Mouse (Mus musculus): ENCODE measurements around the gene Rbm46.

The Rbm46 gene

GRCm38 (mm10) chr3:82876372-82876739, at the start of gene Rbm46:
Gene Rbm46, minus strand, starts transcription at chr3:82876483.
- in situ Hi-C loops (cut with MboI, MseI) = no loop called here

DNA sequence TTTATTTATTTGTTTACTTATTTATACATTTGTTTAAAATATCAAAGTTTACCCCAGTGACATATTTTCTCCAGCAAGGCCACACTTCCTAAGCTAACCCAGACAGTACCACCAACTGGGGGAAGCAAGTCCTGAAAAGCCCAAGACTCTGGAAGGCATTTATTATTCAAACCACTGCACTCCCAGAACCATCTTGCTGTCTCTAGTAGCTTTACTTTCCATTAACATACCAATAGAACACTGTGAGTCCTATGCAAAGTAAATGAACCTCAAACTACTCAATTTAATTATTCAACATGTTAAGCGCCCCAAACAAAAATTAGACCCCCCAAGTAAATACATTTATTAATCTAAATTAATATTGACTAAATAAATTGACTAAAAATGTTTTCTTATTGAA, 39.3 kb upstream of the Rbm46 start:
- in situ Hi-C loops (cut with MboI, MseI) = no loop called here

DNA sequence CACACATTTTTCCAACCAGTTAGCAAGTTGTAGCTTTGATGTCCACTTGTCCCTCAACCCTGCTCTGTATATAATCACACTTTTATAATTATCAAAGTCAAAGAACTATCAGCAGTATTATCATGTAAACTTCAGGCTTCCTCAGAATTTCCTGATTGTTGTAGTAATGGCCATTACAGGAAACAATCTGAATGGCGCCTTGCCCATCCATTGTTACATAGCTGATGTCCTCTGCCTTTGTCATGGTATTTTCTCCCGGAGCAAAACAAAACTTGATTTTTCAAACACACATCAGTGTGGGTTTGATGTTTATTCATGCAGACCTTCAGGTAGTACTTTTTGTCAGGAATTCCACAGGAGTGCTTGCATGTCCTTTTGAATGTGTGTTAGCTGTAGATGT, 32.4 kb upstream of the Rbm46 start:
- in situ Hi-C loops (cut with MboI, MseI) = no loop called here

- in situ Hi-C loops (cut with MboI, MseI) = no loop called here
These were observed 28.1 kb upstream of the Rbm46 start for GRCm38 (mm10) chr3:82904211-82904908.

DNA sequence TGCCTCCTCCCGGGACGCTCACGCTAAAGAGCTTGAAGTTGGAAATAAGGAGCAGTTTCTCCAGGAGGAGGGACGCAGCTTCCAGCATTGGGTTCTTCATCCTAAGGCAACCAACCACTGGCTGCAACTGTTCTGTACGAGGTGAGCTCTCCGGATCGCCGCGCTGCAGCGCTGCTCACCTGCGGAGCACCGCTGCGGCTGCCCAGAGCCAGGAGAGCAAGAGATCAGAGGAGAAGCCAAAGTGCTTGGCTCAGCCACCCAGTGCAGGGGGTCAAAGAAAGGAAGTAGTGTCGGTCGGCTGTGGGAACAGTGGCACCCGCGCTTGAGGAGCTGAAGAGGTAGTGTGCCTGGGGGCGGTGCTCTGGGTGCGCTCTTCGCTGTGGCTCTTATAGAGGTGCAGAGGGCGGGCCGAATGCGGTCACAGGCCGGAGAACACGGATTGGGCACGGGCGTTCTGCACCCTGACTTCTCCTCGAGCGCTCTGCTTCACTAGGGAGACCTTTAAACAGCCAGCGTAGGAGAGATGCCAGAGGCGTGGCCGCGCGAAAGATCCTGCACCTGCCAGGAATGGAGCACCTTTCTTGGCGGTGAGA, 27.4 kb upstream of the Rbm46 start, which contains the start of gene Lrat:
Lrat (minus strand) TSS at position 361 of the 593 bp plus-strand sequence.
- in situ Hi-C loops (cut with MboI, MseI) = no loop called here

DNA sequence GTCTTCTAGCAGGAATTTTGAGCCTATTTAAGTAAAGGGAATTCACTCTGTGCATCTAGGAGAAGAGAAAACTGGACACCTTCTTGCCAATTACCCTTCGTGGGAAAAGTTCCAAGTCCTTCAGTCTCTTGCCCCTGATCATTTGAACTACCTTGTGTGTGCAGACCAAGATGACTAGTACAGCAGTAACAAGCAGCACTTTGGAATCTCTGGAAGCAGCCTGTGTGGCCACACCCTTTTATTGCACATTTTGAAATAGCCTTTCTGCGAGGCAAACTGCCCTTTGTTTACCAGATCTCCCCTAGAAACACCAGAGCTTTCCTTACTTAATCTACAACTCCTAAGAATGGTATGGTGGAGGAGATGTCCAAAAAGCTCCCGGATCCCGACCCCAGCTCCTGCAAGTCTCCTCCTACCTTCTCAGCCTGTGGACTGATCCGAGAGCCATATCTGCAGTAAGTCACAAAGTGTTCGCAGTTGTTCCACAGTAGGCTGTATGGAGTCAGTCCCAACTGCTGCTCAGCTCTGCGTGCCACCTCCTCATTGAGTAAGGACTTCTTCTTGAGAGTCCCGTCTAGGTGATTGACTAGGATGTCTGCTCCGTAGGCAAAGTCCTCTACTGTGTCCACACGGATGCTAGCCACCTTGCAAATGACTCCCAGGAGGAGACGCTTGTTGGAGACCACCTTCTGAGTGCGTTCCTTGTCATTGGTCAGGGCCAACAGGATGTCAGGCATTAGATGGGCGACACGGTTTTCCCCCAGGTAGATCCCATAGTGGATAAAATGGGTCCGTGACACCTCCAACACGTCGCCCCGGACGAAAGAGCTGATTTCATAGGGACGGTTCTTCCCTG, 26.7 kb upstream of the Rbm46 start:
- in situ Hi-C loops (cut with MboI, MseI) = no loop called here

DNA sequence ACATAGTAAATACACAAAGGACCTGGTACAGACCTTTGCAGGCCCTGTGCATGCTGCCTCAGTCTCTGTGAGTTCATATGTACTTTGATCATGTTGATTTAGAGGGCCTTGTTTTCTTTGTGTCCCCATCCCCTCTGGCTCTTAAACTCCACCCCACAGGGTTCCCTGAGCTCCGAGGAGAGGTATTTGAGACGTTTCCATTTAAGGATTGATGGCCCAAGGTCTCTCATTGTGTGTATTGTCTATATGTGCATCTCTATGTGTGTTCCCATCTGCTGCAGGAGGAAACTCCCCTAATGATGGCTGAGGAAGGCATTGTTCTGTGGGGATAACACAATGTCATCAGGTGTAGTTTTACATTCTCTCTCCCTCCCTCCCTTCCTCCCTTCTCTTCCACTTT, 12.6 kb upstream of the Rbm46 start:
- in situ Hi-C loops (cut with MboI, MseI) = no loop called here

GRCm38 (mm10) chr3:82877258-82877657, 975 bp upstream of the Rbm46 start:
- in situ Hi-C loops (cut with MboI, MseI) = no loop called here

- in situ Hi-C loops (cut with MboI, MseI) = no loop called here
These were observed 462 bp downstream of the Rbm46 start for GRCm38 (mm10) chr3:82875671-82876371.

DNA sequence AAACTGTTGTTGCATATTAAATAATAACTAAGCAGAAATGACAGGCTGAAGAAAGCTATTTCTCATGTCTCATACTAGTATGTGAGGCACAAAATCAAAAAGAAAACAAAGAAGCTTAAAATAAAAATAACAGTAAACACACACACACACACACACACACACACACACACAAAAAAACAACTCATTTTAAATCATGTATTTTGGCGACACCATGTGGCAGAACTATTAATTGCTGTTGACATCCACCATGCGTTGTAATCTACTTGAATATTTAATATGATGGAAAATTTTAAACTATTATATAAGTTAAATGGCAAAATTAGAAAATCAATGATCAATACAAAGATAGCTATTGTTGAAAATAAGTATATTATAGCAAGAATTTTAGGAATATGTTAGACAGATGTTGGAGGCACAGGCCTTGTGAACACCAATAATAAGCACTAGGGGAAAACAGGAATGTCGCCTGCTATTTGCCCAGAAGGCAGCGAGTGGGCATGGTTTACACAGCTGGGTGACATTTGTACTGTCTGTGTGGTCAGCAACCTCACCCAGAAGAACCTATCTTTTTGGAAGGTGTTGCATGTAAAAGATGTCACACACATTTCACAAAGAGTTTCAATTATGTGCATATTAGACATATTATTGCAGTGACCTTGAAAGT, 18.7 kb downstream of the Rbm46 start:
- in situ Hi-C loops (cut with MboI, MseI) = loop anchor here (5.0 to 10.0 kb wide), 2 partner anchors 485 to 923 kb away; partner anchors contain the start of gene Ctso

DNA sequence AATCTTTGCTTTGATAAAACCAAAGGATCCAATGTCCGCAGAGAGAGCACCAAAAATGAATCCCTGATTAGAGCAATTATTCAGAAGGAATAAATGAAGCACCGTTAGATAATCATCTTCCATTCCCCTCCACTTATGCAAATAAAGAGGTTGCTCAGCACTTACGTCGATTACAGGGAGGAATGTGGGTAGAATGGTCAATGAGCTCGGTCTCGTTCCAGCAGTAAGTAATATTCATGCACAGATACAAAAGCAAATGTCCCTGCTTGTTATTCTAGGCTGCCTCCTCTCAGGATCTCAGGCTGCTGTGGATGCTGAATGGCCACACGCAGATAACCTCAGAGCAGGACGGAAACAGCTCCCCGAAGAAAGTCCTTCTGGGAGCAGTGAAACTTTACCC, 51.1 kb downstream of the Rbm46 start:
- in situ Hi-C loops (cut with MboI, MseI) = loop anchor here (25.0 kb wide), 1 partner anchor 788 kb away; no protein-coding TSS in a partner anchor

DNA sequence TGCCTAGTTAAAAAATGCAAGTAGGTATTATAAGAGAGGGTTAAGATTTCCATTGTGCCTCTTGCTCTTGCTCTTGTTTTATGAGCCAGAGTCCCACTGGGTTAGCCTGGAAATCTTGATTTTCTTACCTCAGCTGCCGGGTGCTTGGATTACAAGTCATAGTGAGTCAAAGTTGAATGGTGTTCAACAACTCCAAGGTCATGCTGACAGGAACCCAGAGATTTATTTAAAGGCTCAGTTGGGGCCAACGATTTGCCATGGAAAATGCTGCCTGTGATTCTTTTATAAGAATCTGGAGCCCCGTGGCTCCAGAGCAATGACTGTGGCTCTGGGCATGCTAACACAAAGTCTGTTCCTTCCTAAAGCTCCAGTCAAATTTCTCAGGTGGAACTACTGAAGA, 64.4 kb downstream of the Rbm46 start:
- in situ Hi-C loops (cut with MboI, MseI) = no loop called here

- in situ Hi-C loops (cut with MboI, MseI) = no loop called here
These were observed 65.8 kb downstream of the Rbm46 start for GRCm38 (mm10) chr3:82810334-82811120.

DNA sequence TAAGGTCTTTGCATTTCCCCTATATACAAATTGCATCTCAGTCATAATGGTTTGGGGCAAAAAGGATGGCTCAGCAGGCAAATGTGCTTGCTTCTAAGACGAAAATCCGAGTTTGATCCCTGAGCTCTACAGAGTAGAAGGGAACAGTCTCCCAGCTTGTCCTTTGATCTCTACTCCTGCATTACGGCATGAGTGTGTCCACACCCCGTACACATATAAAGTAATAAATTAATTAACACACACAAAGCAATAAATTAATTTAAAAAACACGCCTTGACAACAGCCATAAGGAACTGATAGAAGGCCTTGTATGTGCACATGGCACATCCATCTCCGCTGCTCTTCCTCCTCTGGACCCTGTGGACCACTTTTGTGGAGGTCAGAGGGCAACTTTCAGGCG, 66.5 kb downstream of the Rbm46 start:
- in situ Hi-C loops (cut with MboI, MseI) = no loop called here

GRCm38 (mm10) chr3:82808323-82808911, 67.9 kb downstream of the Rbm46 start:
- in situ Hi-C loops (cut with MboI, MseI) = no loop called here

GRCm38 (mm10) chr3:82805291-82805690, 71.0 kb downstream of the Rbm46 start:
- in situ Hi-C loops (cut with MboI, MseI) = no loop called here

DNA sequence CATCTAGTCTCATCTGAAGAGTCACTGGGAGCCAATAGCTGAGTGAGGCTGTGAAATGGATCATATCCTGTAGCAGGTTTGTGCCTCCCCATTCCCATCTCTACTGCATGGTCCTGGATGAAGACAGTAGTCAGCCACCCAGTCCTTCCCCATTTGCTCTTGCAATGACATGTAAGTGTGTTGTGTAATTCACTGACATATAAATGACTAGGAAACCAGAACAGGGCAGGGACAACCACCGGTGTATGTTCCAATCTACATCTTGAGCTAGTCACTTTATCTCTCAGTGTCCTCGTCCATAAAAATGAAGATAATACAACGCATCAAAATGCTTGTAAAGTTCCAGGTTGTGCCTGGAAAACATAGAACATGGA, 75.8 kb downstream of the Rbm46 start:
- in situ Hi-C loops (cut with MboI, MseI) = no loop called here

DNA sequence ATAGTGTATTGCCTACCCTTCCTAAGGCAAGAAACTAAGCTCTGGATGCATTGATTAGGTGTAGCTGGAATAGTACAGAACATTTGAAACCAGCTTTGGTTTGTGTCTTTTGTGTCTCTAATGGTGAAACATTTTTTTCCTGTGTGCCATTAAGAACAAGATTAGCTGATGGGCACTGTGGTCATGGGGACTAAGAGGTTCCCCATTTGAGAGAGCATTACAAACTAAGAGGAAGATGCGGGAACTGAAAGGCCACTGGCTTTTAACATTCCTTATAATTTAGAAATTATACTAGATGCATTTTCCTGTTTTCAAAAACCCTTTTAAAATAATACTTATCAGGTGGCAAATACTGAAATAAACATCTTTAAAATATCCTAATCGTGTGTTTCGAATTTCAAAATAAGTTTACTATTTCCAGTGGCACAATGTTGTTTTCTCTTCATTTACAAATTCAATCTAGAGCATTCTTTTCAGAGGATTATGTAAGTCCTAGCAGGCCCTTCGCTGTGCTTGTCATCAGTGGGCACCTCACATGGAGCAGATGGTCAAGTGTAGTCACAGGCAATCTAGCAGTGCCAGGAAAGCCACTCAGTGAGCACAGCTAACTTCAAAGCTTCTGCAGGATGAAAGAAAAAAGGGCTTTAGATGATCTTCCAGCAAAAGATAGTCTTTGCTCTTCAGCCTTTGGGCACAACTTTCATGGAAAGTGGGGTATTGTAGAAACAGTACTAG, 76.4 kb downstream of the Rbm46 start:
- in situ Hi-C loops (cut with MboI, MseI) = no loop called here

GRCm38 (mm10) chr3:82793656-82794055, 82.6 kb downstream of the Rbm46 start:
- in situ Hi-C loops (cut with MboI, MseI) = no loop called here

Measured in T-helper 2 cell (primary cell).